Mouse (Mus musculus): ENCODE data around the gene Foxp2. TPM values are rescaled to one million over a fixed set of nuclear protein-coding genes. Genes with fewer than 3 reads are reported as not detected.

Gene Foxp2
- polyA plus RNA-seq, 1 experiment from 2014 or later: 76.6 TPM

DNA sequence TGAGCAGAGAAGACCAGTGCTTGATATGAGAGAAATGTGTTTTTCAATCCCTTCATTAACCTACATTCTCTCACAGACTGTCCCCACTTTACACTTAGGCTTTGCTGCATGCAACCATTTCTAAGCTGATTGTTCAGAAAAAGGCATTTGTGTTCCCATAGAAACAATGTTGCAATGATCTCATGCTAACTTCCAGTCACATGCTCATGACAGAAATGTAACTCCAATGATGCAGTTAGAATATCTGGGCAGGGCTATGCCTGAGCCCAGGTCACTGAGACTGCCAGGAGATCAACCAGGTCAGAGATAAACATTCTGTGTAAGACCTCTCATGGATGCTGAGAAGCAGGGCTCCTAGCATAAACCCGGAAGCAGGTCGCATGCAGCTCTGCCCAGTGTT, 367.0 kb downstream of the Foxp2 start:
- Histone ChIP-seq H3K27ac (ENCODE audit: low read length) (no peak overlapping the region), H3K9ac (replicated peaks; ENCODE audit: low read depth, low read length) (no peak overlapping the region), H3K9me3 (ENCODE audit: control insufficient read depth, low read depth, low read length) (no peaks in the 10 kb centered on the region), H3K36me3 (ENCODE audit: control insufficient read depth, insufficient read depth, low read length) (no peaks in the 10 kb centered on the region), H3K27me3 (ENCODE audit: control insufficient read depth, insufficient read depth, low read length) (no peaks in the 10 kb centered on the region), H3K4me1 (ENCODE audit: control insufficient read depth, insufficient read depth, low read length) (no peaks in the 10 kb centered on the region), H3K4me3 (ENCODE audit: low read depth, low read length) (no peak overlapping the region), H3K4me2 (replicated peaks; ENCODE audit: low read depth, low read length) (no peak overlapping the region)
- no peak for ATAC-seq (ENCODE audit: insufficient number of reproducible peaks, insufficient read depth, low FRiP score, low read depth)
- 68% methylated on average over 2 of the region's 2 CpGs for WGBS

GRCm38 (mm10) chr6:15285213-15285612, 384.1 kb downstream of the Foxp2 start:
- ATAC-seq (ENCODE audit: insufficient number of reproducible peaks, insufficient read depth, low FRiP score, low read depth): no peak
- WGBS: 52% methylated on average over 3 of the region's 3 CpGs
- Histone ChIP-seq H3K4me3 (ENCODE audit: low read depth, low read length) (no peak overlapping the region), H3K27me3 (ENCODE audit: control insufficient read depth, insufficient read depth, low read length) (no peaks in the 10 kb centered on the region), H3K27ac (ENCODE audit: low read length) (no peak overlapping the region), H3K4me2 (replicated peaks; ENCODE audit: low read depth, low read length) (no peak overlapping the region), H3K4me1 (ENCODE audit: control insufficient read depth, insufficient read depth, low read length) (no peaks in the 10 kb centered on the region), H3K36me3 (ENCODE audit: control insufficient read depth, insufficient read depth, low read length) (no peaks in the 10 kb centered on the region), H3K9ac (replicated peaks; ENCODE audit: low read depth, low read length) (no peak overlapping the region), H3K9me3 (ENCODE audit: control insufficient read depth, low read depth, low read length) (no peaks in the 10 kb centered on the region)

DNA sequence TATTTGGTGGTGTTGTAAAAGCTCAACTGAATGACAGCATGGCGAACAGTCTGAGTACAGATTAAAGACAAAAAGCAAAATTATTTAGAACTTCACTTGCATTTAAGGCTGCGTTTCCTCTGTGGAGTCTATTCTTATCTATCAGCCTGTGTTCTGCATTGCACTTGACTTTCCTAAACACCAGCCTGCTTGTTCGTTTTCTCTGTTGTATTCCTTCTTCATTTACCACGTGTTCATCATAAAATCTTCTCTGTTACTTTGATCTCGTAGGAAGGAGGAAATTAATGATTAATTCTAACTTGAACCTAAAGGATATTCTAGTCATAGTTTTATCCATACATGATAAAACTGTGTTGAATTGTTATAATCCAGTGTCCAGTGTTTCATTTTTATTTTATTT, 392.9 kb downstream of the Foxp2 start:
- H3K9ac ChIP-seq (replicated peaks; ENCODE audit: low read depth, low read length): no peak overlapping the region
- H3K9me3 ChIP-seq (ENCODE audit: control insufficient read depth, low read depth, low read length): no peaks in the 10 kb centered on the region
- no peak for ATAC-seq (ENCODE audit: insufficient number of reproducible peaks, insufficient read depth, low FRiP score, low read depth)
- H3K4me1 ChIP-seq (ENCODE audit: control insufficient read depth, insufficient read depth, low read length): no peaks in the 10 kb centered on the region
- no peaks in the 10 kb centered on the region for H3K36me3 ChIP-seq (ENCODE audit: control insufficient read depth, insufficient read depth, low read length)
- H3K4me2 ChIP-seq (replicated peaks; ENCODE audit: low read depth, low read length): no peak overlapping the region
- no peak overlapping the region for H3K27ac ChIP-seq (ENCODE audit: low read length)
- H3K27me3 ChIP-seq (ENCODE audit: control insufficient read depth, insufficient read depth, low read length): no peaks in the 10 kb centered on the region
- WGBS: 78% methylated on average over 5 of the region's 5 CpGs
- no peak overlapping the region for H3K4me3 ChIP-seq (ENCODE audit: low read depth, low read length)

- no peak overlapping the region for H3K4me2 ChIP-seq (replicated peaks; ENCODE audit: low read depth, low read length)
- WGBS: 22% methylated on average over 1 of the region's 1 CpGs
- H3K4me1 ChIP-seq (ENCODE audit: control insufficient read depth, insufficient read depth, low read length): no peaks in the 10 kb centered on the region
- peak; percentile 63; the same call in 1 of the 2 replicates for ATAC-seq (ENCODE audit: insufficient number of reproducible peaks, insufficient read depth, low FRiP score, low read depth)
- no peak overlapping the region for H3K9ac ChIP-seq (replicated peaks; ENCODE audit: low read depth, low read length)
- no peaks in the 10 kb centered on the region for H3K36me3 ChIP-seq (ENCODE audit: control insufficient read depth, insufficient read depth, low read length)
- H3K27me3 ChIP-seq (ENCODE audit: control insufficient read depth, insufficient read depth, low read length): no peaks in the 10 kb centered on the region
- H3K27ac ChIP-seq (ENCODE audit: low read length): no peak overlapping the region
- H3K4me3 ChIP-seq (ENCODE audit: low read depth, low read length): no peak overlapping the region
- no peaks in the 10 kb centered on the region for H3K9me3 ChIP-seq (ENCODE audit: control insufficient read depth, low read depth, low read length)
Observed at GRCm38 (mm10) chr6:15299279-15299678, 398.1 kb downstream of the Foxp2 start.

DNA sequence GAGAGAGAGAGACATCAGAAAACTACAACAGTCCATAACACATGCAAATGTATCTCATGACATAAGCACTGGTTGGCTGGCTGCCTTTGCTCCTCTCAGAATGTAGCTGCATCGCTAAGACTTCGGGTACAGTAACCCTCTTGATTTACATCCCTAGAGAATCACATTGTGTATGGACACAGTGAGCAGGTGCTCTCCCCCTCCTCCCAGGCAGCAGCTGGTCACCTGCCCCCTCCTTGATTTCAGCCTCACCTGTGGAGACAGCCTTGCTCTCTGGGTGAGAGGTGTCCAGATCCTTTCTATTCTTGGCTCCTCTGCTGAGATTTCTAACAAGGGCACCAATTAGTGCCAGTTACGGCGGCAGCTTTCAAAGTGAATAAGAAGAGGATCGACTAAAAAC, 409.5 kb downstream of the Foxp2 start:
- H3K4me3 ChIP-seq (ENCODE audit: low read depth, low read length): no peak overlapping the region
- H3K9me3 ChIP-seq (ENCODE audit: control insufficient read depth, low read depth, low read length): no peaks in the 10 kb centered on the region
- no peaks in the 10 kb centered on the region for H3K36me3 ChIP-seq (ENCODE audit: control insufficient read depth, insufficient read depth, low read length)
- H3K4me2 ChIP-seq (replicated peaks; ENCODE audit: low read depth, low read length): no peak overlapping the region
- no peak overlapping the region for H3K9ac ChIP-seq (replicated peaks; ENCODE audit: low read depth, low read length)
- WGBS: 56% methylated on average over 5 of the region's 5 CpGs
- no peak for ATAC-seq (ENCODE audit: insufficient number of reproducible peaks, insufficient read depth, low FRiP score, low read depth)
- no peaks in the 10 kb centered on the region for H3K27me3 ChIP-seq (ENCODE audit: control insufficient read depth, insufficient read depth, low read length)
- H3K27ac ChIP-seq (ENCODE audit: low read length): no peak overlapping the region
- H3K4me1 ChIP-seq (ENCODE audit: control insufficient read depth, insufficient read depth, low read length): no peaks in the 10 kb centered on the region

DNA sequence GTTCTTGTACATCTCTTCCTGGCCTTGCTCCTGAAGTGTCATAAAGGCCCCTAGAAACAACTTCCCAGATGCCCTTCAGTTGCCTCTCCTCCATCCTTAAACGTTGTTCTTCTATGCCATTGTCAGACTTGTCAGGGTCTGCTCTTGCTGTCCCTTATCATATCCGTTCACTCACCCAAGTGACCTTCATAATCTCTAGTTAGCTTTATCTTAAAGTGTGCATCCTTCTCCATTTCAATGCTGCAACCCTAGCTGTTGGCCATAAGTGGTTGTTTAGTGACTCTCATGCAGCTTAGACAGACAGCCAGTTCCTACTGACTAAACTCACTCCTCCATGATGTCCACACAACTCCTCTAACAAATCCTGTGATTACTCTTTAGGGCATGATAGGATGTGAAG, 415.8 kb downstream of the Foxp2 start:
- Histone ChIP-seq H3K4me1 (ENCODE audit: control insufficient read depth, insufficient read depth, low read length) (no peaks in the 10 kb centered on the region), H3K36me3 (ENCODE audit: control insufficient read depth, insufficient read depth, low read length) (no peaks in the 10 kb centered on the region), H3K27ac (ENCODE audit: low read length) (no peak overlapping the region), H3K9me3 (ENCODE audit: control insufficient read depth, low read depth, low read length) (no peaks in the 10 kb centered on the region), H3K4me2 (replicated peaks; ENCODE audit: low read depth, low read length) (no peak overlapping the region), H3K4me3 (ENCODE audit: low read depth, low read length) (no peak overlapping the region), H3K27me3 (ENCODE audit: control insufficient read depth, insufficient read depth, low read length) (no peaks in the 10 kb centered on the region), H3K9ac (replicated peaks; ENCODE audit: low read depth, low read length) (no peak overlapping the region)
- WGBS: 85% methylated on average over 2 of the region's 2 CpGs
- no peak for ATAC-seq (ENCODE audit: insufficient number of reproducible peaks, insufficient read depth, low FRiP score, low read depth)

- Histone ChIP-seq H3K36me3 (ENCODE audit: control insufficient read depth, insufficient read depth, low read length) (no peaks in the 10 kb centered on the region), H3K9me3 (ENCODE audit: control insufficient read depth, low read depth, low read length) (no peaks in the 10 kb centered on the region), H3K9ac (replicated peaks; ENCODE audit: low read depth, low read length) (no peak overlapping the region), H3K4me3 (ENCODE audit: low read depth, low read length) (no peak overlapping the region), H3K27me3 (ENCODE audit: control insufficient read depth, insufficient read depth, low read length) (no peaks in the 10 kb centered on the region), H3K27ac (ENCODE audit: low read length) (no peak overlapping the region), H3K4me1 (ENCODE audit: control insufficient read depth, insufficient read depth, low read length) (no peaks in the 10 kb centered on the region), H3K4me2 (replicated peaks; ENCODE audit: low read depth, low read length) (no peak overlapping the region)
- WGBS: 90% methylated on average over 2 of the region's 2 CpGs
- no peak for ATAC-seq (ENCODE audit: insufficient number of reproducible peaks, insufficient read depth, low FRiP score, low read depth)
Observed at GRCm38 (mm10) chr6:15318343-15318742, 417.2 kb downstream of the Foxp2 start.

DNA sequence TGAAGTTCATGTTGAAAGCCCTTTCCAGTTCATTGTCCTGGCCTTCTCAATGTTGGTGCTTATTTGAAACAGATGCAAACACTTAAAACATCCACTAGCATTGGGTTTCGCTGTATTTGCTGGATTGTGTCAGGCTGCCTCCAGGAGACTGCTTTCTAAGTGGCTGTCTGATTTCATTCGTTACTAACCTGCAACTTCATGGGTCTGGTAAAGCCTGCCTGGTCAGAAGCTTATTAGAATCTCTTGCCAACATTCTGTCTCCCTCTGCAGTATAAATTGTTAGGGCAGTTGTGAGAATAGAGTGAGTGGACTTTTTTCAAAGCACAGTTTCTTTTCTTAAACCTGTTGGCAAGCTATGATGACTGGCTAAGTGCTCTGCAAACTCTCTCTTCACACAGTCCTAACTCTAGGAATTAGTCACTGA, 420.4 kb downstream of the Foxp2 start:
- ATAC-seq (ENCODE audit: insufficient number of reproducible peaks, insufficient read depth, low FRiP score, low read depth): peak; percentile 49; the same call in 1 of the 2 replicates
- Histone ChIP-seq H3K4me2 (replicated peaks; ENCODE audit: low read depth, low read length) (no peak overlapping the region), H3K36me3 (ENCODE audit: control insufficient read depth, insufficient read depth, low read length) (no peaks in the 10 kb centered on the region), H3K27me3 (ENCODE audit: control insufficient read depth, insufficient read depth, low read length) (no peaks in the 10 kb centered on the region), H3K9ac (replicated peaks; ENCODE audit: low read depth, low read length) (no peak overlapping the region), H3K4me3 (ENCODE audit: low read depth, low read length) (no peak overlapping the region), H3K4me1 (ENCODE audit: control insufficient read depth, insufficient read depth, low read length) (no peaks in the 10 kb centered on the region), H3K9me3 (ENCODE audit: control insufficient read depth, low read depth, low read length) (no peaks in the 10 kb centered on the region), H3K27ac (ENCODE audit: low read length) (peak overlapping the region; percentile 48; the same call in 1 of the 2 replicates)
- WGBS: 19% methylated on average over 2 of the region's 2 CpGs

GRCm38 (mm10) chr6:15323099-15323498, 421.9 kb downstream of the Foxp2 start:
- Histone ChIP-seq H3K27ac (ENCODE audit: low read length) (no peak overlapping the region), H3K9ac (replicated peaks; ENCODE audit: low read depth, low read length) (no peak overlapping the region), H3K4me1 (ENCODE audit: control insufficient read depth, insufficient read depth, low read length) (no peaks in the 10 kb centered on the region), H3K27me3 (ENCODE audit: control insufficient read depth, insufficient read depth, low read length) (no peaks in the 10 kb centered on the region), H3K36me3 (ENCODE audit: control insufficient read depth, insufficient read depth, low read length) (no peaks in the 10 kb centered on the region), H3K9me3 (ENCODE audit: control insufficient read depth, low read depth, low read length) (no peaks in the 10 kb centered on the region), H3K4me2 (replicated peaks; ENCODE audit: low read depth, low read length) (no peak overlapping the region), H3K4me3 (ENCODE audit: low read depth, low read length) (no peak overlapping the region)
- no peak for ATAC-seq (ENCODE audit: insufficient number of reproducible peaks, insufficient read depth, low FRiP score, low read depth)
